Mouse (Mus musculus) neural tube, embryonic 13.5 days (tissue): ENCODE results near the gene Tead3. TPM values are rescaled to one million over a fixed set of nuclear protein-coding genes. Genes with fewer than 3 reads are reported as not detected.

Experiments
- ATAC-seq: fragments of 200-750 bp; cut with Nextera tagmentation; 2 replicates; pipeline ENCODE4 v1.8.0; 2017; ENCODE audit warnings: low read depth, mild to moderate bottlenecking, moderate TSS enrichment, moderate library complexity
- H3K27ac ChIP-seq: fragments of 300-500 bp; sonication (generic); replicated peaks from 2 replicates; pipeline ENCODE4 v1.5.1; 2015; ENCODE audit warnings: moderate library complexity, mild to moderate bottlenecking, inconsistent platforms
- H3K27me3 ChIP-seq: fragments of 300-500 bp; sonication (generic); 2 replicates; pipeline ENCODE4 v1.6.1; 2015; ENCODE audit warnings: mild to moderate bottlenecking, inconsistent platforms
- H3K36me3 ChIP-seq: fragments of 300-500 bp; sonication (generic); 2 replicates; pipeline ENCODE4 v1.6.1; 2015; ENCODE audit warnings: mild to moderate bottlenecking, inconsistent platforms
- H3K4me1 ChIP-seq: fragments of 300-500 bp; sonication (generic); replicated peaks from 2 replicates; pipeline ENCODE4 v1.6.1; 2015; ENCODE audit warnings: inconsistent platforms
- H3K4me2 ChIP-seq: fragments of 300-500 bp; sonication (generic); 2 replicates; pipeline ENCODE4 v1.6.1; 2015; ENCODE audit warnings: inconsistent platforms, mild to moderate bottlenecking, moderate library complexity
- H3K4me3 ChIP-seq: fragments of 300-500 bp; sonication (generic); 2 replicates; pipeline ENCODE4 v1.5.1; 2015; ENCODE audit warnings: mild to moderate bottlenecking, inconsistent platforms
- H3K9ac ChIP-seq: fragments of 300-500 bp; sonication (generic); 2 replicates; pipeline ENCODE4 v1.6.1; 2015; ENCODE audit warnings: moderate library complexity, mild to moderate bottlenecking, inconsistent platforms
- H3K9me3 ChIP-seq: fragments of 300-500 bp; sonication (generic); 2 replicates; pipeline ENCODE4 v1.6.1; 2016; ENCODE audit warnings: inconsistent platforms
- WGBS: fragments of 180-500 bp; shearing (Covaris S2); methylation state at CpG from one replicate; pipeline ENCODE4 v1.1.7; 2015; 5-methylcytosine and 5-hydroxymethylcytosine counted together
- polyA plus RNA-seq: library from polyadenylated mRNA; unstranded; fragments of >200 nt; fragmentation: Nextera tagmentation; extraction: Ambion mirVana; gene quantifications from 2 replicates; pipeline ENCODE4 v1.2.1, GENCODE M21; 2015

Gene Tead3
- 2.1 and 2.8 TPM in 2 replicates for polyA plus RNA-seq

GRCm38 (mm10) chr17:28350466-28351352, at the start of gene Tead3:
Gene Tead3 (minus strand): TSS chr17:28350817.
- Histone ChIP-seq H3K36me3 (no peaks in the 10 kb centered on the region), H3K9ac (peak within 1 kb of the TSS; percentile 79), H3K4me2 (peak within 1 kb of the TSS; percentile 81), H3K4me3 (peak within 1 kb of the TSS; percentile 59), H3K4me1 (peaks cover 47% of the 10 kb centered on the region), H3K27me3 (peaks cover 57% of the 10 kb centered on the region), H3K9me3 (no peaks in the 10 kb centered on the region), H3K27ac (peak within 1 kb of the TSS; percentile 68)
- ATAC-seq: peak; percentile 72
- under 1% methylated on average over 57 of the region's 73 CpGs for WGBS

GRCm38 (mm10) chr17:28394994-28395393, 44.4 kb upstream of the Tead3 start:
- Histone ChIP-seq H3K9ac (no peak overlapping the region), H3K4me2 (no peak overlapping the region), H3K4me3 (no peak overlapping the region), H3K9me3 (no peaks in the 10 kb centered on the region), H3K36me3 (peaks cover 23% of the 10 kb centered on the region), H3K27me3 (no peaks in the 10 kb centered on the region), H3K4me1 (no peaks in the 10 kb centered on the region), H3K27ac (no peak overlapping the region)
- WGBS: 85% methylated on average over 7 of the region's 7 CpGs
- ATAC-seq: no peak

GRCm38 (mm10) chr17:28394051-28394765, 43.6 kb upstream of the Tead3 start:
- H3K9ac ChIP-seq: no peak overlapping the region
- no peak overlapping the region for H3K4me3 ChIP-seq
- no peak overlapping the region for H3K4me2 ChIP-seq
- WGBS: 88% methylated on average over 15 of the region's 15 CpGs
- no peaks in the 10 kb centered on the region for H3K4me1 ChIP-seq
- no peaks in the 10 kb centered on the region for H3K27me3 ChIP-seq
- H3K36me3 ChIP-seq: peaks cover 17% of the 10 kb centered on the region
- ATAC-seq: no peak
- H3K9me3 ChIP-seq: no peaks in the 10 kb centered on the region
- no peak overlapping the region for H3K27ac ChIP-seq

- no peak overlapping the region for H3K4me3 ChIP-seq
- H3K4me2 ChIP-seq: no peak overlapping the region
- peaks cover 9% of the 10 kb centered on the region for H3K27me3 ChIP-seq
- H3K36me3 ChIP-seq: peaks cover 4% of the 10 kb centered on the region; the same call in 1 of the 2 replicates
- H3K4me1 ChIP-seq: peaks cover under 1% of the 10 kb centered on the region; the same call in 1 of the 2 replicates
- no peak for ATAC-seq
- H3K27ac ChIP-seq: no peak overlapping the region
- H3K9me3 ChIP-seq: no peaks in the 10 kb centered on the region
- H3K9ac ChIP-seq: no peak overlapping the region
- 9% methylated on average over 23 of the region's 25 CpGs for WGBS
These were observed 41.2 kb upstream of the Tead3 start for GRCm38 (mm10) chr17:28391568-28392432.

GRCm38 (mm10) chr17:28388534-28388933, 37.9 kb upstream of the Tead3 start:
- no peak for ATAC-seq
- 94% methylated on average over 3 of the region's 3 CpGs for WGBS
- no peaks in the 10 kb centered on the region for H3K9me3 ChIP-seq
- H3K4me1 ChIP-seq: peaks cover 7% of the 10 kb centered on the region; the same call in 1 of the 2 replicates
- H3K9ac ChIP-seq: no peak overlapping the region
- H3K36me3 ChIP-seq: no peaks in the 10 kb centered on the region
- no peak overlapping the region for H3K27ac ChIP-seq
- no peak overlapping the region for H3K4me3 ChIP-seq
- H3K27me3 ChIP-seq: peaks cover 22% of the 10 kb centered on the region
- no peak overlapping the region for H3K4me2 ChIP-seq

- Histone ChIP-seq H3K27me3 (peaks cover 22% of the 10 kb centered on the region), H3K4me3 (peak overlapping the region; percentile 22), H3K4me2 (peak overlapping the region; percentile 50), H3K36me3 (no peaks in the 10 kb centered on the region), H3K27ac (no peak overlapping the region), H3K4me1 (peaks cover 7% of the 10 kb centered on the region; the same call in 1 of the 2 replicates), H3K9ac (peak overlapping the region; percentile 50; the same call in 1 of the 2 replicates), H3K9me3 (no peaks in the 10 kb centered on the region)
- peak; percentile 63 for ATAC-seq
- WGBS: 3% methylated on average over 23 of the region's 23 CpGs
These were observed 35.7 kb upstream of the Tead3 start for GRCm38 (mm10) chr17:28386150-28386905.

GRCm38 (mm10) chr17:28384298-28384697, 33.7 kb upstream of the Tead3 start:
- Histone ChIP-seq H3K9me3 (no peaks in the 10 kb centered on the region), H3K27ac (no peak overlapping the region), H3K36me3 (no peaks in the 10 kb centered on the region), H3K4me3 (no peak overlapping the region), H3K27me3 (peaks cover 22% of the 10 kb centered on the region), H3K4me2 (no peak overlapping the region), H3K4me1 (peaks cover 7% of the 10 kb centered on the region; the same call in 1 of the 2 replicates), H3K9ac (no peak overlapping the region)
- WGBS: 63% methylated on average over 4 of the region's 4 CpGs
- no peak for ATAC-seq

GRCm38 (mm10) chr17:28380255-28380654, 29.6 kb upstream of the Tead3 start:
- Histone ChIP-seq H3K36me3 (no peaks in the 10 kb centered on the region), H3K4me3 (no peak overlapping the region), H3K4me2 (no peak overlapping the region), H3K27ac (no peak overlapping the region), H3K9me3 (no peaks in the 10 kb centered on the region), H3K27me3 (peaks cover 18% of the 10 kb centered on the region), H3K4me1 (0 out of 2 replicates have a peak, but pooled peaks cover 3% of the 10 kb centered on the region), H3K9ac (no peak overlapping the region)
- no peak for ATAC-seq
- WGBS: 11% methylated on average over 6 of the region's 6 CpGs

- Histone ChIP-seq H3K27ac (no peak overlapping the region), H3K9ac (no peak overlapping the region), H3K36me3 (no peaks in the 10 kb centered on the region), H3K27me3 (peaks cover 38% of the 10 kb centered on the region), H3K4me1 (0 out of 2 replicates have a peak, but pooled peaks cover 3% of the 10 kb centered on the region), H3K4me3 (no peak overlapping the region), H3K4me2 (no peak overlapping the region), H3K9me3 (no peaks in the 10 kb centered on the region)
- no peak for ATAC-seq
- WGBS: 6% methylated on average over 17 of the region's 17 CpGs
These were observed 25.0 kb upstream of the Tead3 start for GRCm38 (mm10) chr17:28375592-28376061.

- 0 out of 2 replicates have a peak, but pooled peaks cover 3% of the 10 kb centered on the region for H3K4me1 ChIP-seq
- H3K4me2 ChIP-seq: no peak overlapping the region
- WGBS: 19% methylated on average over 16 of the region's 16 CpGs
These were observed 23.9 kb upstream of the Tead3 start for GRCm38 (mm10) chr17:28374494-28374893.

GRCm38 (mm10) chr17:28373821-28374220, 23.2 kb upstream of the Tead3 start:
- no peak overlapping the region for H3K4me2 ChIP-seq
- no peaks in the 10 kb centered on the region for H3K9me3 ChIP-seq
- H3K9ac ChIP-seq: no peak overlapping the region
- no peaks in the 10 kb centered on the region for H3K36me3 ChIP-seq
- WGBS: 13% methylated on average over 10 of the region's 10 CpGs
- H3K4me1 ChIP-seq: 0 out of 2 replicates have a peak, but pooled peaks cover 3% of the 10 kb centered on the region
- ATAC-seq: no peak
- H3K4me3 ChIP-seq: no peak overlapping the region
- no peak overlapping the region for H3K27ac ChIP-seq
- peaks cover 38% of the 10 kb centered on the region for H3K27me3 ChIP-seq

More at GRCm38 (mm10) chr17:28374494-28374893, 23.9 kb upstream of the Tead3 start:
- no peak for ATAC-seq
- no peak overlapping the region for H3K4me3 ChIP-seq
- no peak overlapping the region for H3K27ac ChIP-seq
- H3K9ac ChIP-seq: no peak overlapping the region
- H3K36me3 ChIP-seq: no peaks in the 10 kb centered on the region
- peaks cover 38% of the 10 kb centered on the region for H3K27me3 ChIP-seq
- H3K9me3 ChIP-seq: no peaks in the 10 kb centered on the region
